Mouse (Mus musculus) C3H10T1/2 (cell line): ENCODE results near the gene Rps11. TPM values are rescaled to one million over a fixed set of nuclear protein-coding genes. Genes with fewer than 3 reads are reported as not detected.

Source experiments
- polyA plus RNA-seq, 2 experiments: library from polyadenylated mRNA; unstranded; fragments of >200 nt; fragmentation: generic; extraction: Trizol; gene quantifications; one replicate each; pipeline ENCODE4 v1.2.1; 2012; ENCODE audit warnings: missing spikeins in 2 of 2

Gene Rps11
- 1,000 to 10,000 TPM; 3,371 to 8,325 TPM for polyA plus RNA-seq

DNA sequence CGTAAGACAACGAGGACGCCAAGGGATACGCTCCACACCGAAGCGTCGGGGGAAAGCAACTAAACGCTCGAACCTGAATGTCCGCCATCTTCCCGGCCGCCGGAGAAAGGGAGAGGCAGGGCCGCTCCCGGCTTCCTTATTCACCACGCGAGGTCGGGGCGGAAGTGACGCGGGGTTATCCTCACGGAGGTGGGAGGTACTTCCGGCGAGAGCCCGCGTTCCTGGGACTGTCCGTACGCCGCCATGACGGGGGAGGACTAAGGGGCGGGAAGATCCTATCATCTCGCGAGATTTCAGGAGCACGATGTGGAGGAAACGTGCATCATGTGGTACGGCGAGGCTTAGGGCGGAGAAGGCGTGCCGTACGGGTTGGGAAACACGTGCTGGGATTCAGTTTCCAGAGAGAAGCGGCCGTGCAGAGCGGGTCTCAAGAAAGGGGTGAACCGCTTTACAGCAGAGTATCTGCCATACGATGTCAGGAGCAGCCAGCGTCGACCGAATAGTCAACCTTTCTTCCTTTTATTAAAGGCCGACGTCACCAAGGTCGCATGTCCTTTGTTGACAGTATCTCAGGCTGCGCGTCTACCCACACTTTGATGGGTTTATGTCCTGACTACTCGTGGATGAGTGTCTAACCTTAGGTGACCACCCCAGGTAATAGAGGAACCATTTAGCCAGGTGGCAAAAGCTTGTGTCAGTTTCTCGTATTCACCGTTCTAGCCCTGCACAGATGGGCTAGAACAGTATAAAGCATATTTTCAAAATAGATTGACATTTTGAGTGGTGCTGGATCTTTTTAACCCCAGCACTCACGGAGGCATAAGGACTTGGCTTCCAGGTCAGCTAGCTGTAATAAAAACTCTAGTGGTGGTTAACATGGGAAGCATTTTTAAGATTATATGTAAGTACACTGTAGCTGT lies at the start of gene Rps11:
Rps11 (minus strand) TSS at position 216 of the 920 bp plus-strand sequence.

DNA sequence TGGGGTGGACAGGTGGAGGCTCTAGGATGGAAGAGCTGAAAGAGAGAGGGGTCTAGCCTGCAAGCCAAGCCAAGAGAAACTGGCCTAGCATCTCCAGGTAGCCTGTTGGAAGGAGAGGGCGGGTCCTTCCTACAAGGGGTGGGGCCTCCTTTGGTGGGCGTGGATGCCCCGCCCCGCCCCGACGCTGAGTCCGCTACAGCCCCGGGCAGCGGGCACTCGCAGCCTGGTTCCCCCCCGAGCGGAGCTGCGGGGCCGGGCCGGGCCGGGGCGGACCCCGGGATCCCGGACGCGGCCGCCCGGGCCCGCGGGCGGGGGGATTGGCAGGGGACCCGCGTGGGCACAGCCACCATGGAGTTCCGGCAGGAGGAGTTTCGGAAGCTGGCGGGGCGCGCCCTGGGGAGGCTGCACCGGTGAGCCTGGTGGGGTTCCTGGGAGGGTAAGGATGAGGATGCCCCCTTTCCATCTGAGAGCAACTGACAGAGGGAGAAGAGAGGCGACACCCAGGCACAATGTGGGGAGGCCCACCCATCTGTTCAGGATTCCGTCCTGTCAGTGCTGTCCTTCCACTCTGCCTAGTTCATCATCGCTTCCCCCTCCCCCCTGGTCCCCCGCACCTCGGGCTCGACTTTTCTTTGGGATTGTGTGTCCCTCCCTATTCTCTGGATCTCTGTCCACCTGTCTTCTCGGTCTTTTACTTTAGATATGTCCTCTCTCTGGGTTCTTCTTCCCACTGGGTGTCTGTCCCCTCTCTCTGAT lies 39.7 kb upstream of the Rps11 start, which contains the start of gene Slc17a7:
Slc17a7 (plus strand) TSS at position 215 of the 756 bp plus-strand sequence.

DNA sequence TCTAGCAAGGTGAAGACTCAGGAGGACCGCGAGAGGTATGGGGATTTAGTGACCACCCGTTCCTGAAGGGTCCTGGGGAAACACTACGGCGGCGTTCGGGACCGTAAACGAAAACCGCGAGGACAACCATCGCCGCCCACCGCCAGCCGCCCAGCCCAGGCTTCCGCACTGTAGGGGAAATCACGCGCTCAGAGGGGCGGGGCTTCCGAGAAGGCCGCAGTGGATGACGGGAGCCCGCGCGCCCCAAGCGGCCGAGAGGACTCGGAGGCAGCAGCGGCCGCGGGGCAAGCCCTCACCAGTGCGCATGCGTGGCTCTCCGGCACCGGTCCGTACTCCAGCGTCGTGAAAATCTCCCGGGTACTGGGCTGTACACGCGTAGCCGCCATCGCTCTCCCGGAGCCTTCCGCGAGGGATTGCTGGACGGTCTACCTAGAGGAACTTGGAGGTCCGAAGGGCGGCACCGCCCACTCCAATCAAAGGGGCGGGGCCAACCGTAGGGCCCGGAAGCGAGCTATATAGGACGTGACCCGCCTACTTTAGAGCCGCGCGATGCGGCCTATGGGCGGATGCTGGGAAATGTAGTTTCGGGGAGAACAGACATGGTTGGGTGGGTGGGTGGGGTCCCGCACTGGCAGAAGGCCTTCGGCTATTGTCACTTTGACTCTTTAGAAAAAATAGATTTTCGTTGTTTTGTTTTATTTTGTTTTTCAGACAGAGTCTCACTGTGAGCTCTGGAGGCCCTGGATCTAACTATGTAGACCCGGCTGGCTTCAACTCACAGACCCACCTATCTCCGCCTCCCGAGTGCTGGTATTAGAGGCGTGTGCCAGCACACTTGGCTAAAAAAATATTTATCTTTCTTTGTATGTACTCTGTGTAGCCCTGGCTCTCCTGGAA lies 30.1 kb upstream of the Rps11 start, which contains the start of the genes Pih1d1 and Aldh16a1:
Pih1d1 (plus strand) TSS at position 208 of the 897 bp plus-strand sequence.
Aldh16a1 (minus strand) TSS at position 489 of the 897 bp plus-strand sequence.

DNA sequence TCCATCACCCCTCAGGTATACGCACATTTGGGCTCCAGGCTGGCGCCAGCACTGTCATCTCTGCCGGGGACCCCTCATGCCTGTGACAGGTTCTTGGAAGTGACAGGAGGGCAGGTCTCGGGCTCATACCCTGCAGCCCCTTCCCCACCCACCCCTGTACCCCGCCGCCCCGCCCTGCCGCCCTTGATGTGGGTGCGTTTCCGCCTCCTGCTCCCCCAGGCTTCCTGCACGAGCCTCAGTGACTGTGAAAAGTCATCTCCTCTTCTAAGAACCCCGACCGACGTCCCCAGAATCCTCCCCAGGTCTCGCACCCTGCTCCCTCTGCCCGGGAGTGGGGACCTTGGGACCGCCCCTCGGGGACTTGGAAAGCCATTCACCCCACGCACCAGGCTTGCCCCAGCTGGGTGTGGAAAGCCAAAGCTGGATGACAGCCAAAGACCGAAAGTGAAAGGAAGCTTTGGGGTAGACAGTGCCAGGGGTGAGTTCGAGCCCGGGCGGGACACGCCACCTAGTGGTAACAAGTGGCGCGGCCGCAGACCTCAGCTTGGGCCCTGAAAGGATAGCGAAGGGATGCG lies 11.8 kb upstream of the Rps11 start, which contains the start of the genes Gm45713 and Flt3l:
Gm45713 (minus strand) TSS at position 239 of the 575 bp plus-strand sequence.
Flt3l (minus strand) TSS at position 440 of the 575 bp plus-strand sequence.

DNA sequence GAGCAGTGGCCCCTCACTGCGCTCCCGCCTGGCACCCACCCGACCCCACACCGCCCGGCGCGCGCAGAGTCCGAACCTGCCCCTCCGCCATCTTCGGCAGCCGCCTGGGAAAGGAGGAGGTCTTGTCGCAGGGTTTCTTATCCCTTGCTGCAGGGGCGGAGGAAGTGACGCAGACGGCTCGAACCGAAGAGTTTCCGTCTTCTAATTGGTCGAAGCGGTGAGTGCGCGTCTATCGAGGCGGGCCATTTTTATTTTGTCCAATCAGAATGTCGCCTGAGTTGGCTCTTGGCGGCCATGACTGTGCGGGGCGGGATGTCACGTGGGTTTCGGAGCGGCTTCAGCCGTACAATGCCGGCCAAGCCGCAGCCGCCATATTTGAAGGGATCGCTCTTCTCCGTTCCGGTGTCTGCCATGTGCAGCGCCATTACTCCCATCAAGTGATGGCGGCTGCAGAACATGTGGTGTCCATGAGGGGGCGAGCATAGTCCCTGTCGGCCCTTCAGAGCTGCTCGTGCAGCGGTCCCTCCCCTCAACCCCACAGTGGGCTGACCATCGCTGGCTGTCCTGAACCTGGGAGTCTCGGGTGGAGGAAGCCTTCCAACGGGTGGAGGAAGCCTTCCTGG lies 4.5 kb upstream of the Rps11 start, which contains the start of gene Rpl13a:
Rpl13a (minus strand) TSS at position 138 of the 623 bp plus-strand sequence.

DNA sequence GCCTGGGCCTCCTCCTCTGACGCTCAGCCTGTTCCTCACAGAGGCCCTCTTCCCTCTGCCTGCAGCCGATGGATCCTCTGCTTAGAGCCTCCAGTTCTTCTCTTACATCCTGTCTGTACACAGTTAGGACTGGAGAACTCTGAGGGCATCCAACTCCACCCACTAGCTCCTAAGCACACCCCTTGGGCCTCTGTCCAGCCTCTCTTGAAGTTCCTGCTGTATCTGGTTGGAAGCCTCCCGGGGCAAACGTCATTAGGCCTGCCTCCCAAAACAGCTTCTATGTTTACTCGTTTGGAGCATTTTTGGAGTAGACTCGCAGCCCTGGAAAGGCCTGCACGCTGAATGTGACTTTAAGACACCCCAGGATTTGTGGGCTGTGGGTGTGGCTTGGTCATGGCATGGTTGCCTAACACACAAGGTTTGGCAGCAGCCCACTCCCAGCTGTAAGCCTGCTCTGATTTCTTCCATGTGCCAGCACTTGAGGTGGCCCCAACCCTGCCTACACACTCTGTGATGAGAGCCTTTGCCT lies 20.5 kb downstream of the Rps11 start, which contains the start of gene Fcgrt:
Fcgrt (minus strand) TSS at position 200 of the 529 bp plus-strand sequence.

DNA sequence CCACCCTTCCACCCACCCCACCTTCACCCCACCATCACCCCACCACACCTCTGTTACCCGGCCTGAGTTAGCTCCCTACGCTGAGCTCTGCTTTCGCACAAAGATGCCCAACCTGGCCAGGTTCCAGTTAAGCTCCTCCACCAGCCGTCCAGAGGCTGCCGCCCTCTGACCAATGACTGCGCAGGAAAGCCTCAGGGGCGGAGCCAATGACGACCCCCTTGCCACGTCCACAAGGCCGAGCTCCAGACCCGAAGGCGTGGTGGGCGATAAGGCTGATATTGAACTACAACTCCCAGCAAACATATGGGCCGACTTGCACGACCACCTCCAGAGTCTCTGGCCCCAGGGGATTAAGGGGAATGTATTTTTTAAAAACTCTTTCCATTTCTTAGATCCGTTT lies 32.2 kb downstream of the Rps11 start, which contains the start of gene Rcn3:
Rcn3 (minus strand) TSS at position 174 of the 400 bp plus-strand sequence.

Other genes with a start within 250 kb of the Rps11 start
- 10 to 100 TPM; 52.4 to 67.0 TPM for gene Med25, start 231.7 kb downstream of the Rps11 start, polyA plus RNA-seq
- 10 to 100 TPM; 12.7 to 23.2 TPM for gene Fuz, start 228.4 kb downstream of the Rps11 start, polyA plus RNA-seq
- 10 to 100 TPM; 68.5 to 88.3 TPM for gene Ap2a1, start 194.9 kb downstream of the Rps11 start, polyA plus RNA-seq
- under 1 TPM in 1 of 2 experiments, not detected in 1; 0.28 TPM for gene Tsks, start 181.2 kb downstream of the Rps11 start, polyA plus RNA-seq
- 10 to 100 TPM; 18.8 to 57.8 TPM for gene Cpt1c, start 149.6 kb downstream of the Rps11 start, polyA plus RNA-seq
- 100 to 1,000 TPM; 400 to 521 TPM for gene Prmt1, start 137.9 kb downstream of the Rps11 start, polyA plus RNA-seq
- 10 to 100 TPM; 48.6 to 59.4 TPM for gene Irf3, start 126.8 kb downstream of the Rps11 start, polyA plus RNA-seq
- 10 to 100 TPM in 1 of 2 experiments, 1 to 10 TPM in 1; 7.7 to 25.0 TPM for gene Bcl2l12, start 125.7 kb downstream of the Rps11 start, polyA plus RNA-seq
- gene Scaf1, start 108.1 kb downstream of the Rps11 start, polyA plus RNA-seq: 10 to 100 TPM; 40.4 to 82.2 TPM
- 100 to 1,000 TPM; 124 to 245 TPM for gene Rras, start 106.5 kb downstream of the Rps11 start, polyA plus RNA-seq
- gene Prr12, start 71.6 kb downstream of the Rps11 start, polyA plus RNA-seq: 10 to 100 TPM; 15.5 to 50.5 TPM
- gene Nosip, start 62.0 kb downstream of the Rps11 start, polyA plus RNA-seq: 10 to 100 TPM; 70.7 to 93.8 TPM
- gene Prrg2, start 61.8 kb downstream of the Rps11 start, polyA plus RNA-seq: 10 to 100 TPM; 15.9 to 50.5 TPM
- gene Rcn3, start 32.2 kb downstream of the Rps11 start, polyA plus RNA-seq: 100 to 1,000 TPM in 1 of 2 experiments, 10 to 100 TPM in 1; 38.2 to 683 TPM
- 100 to 1,000 TPM in 1 of 2 experiments, 10 to 100 TPM in 1; 35.9 to 373 TPM for gene Fcgrt, start 20.6 kb downstream of the Rps11 start, polyA plus RNA-seq
- gene Rpl13a, start 4.3 kb upstream of the Rps11 start, polyA plus RNA-seq: over 10,000 TPM in 1 of 2 experiments, 1,000 to 10,000 TPM in 1; 5,910 to 13,875 TPM
- 1 to 10 TPM; 2.2 to 3.0 TPM for gene Gm45713, start 11.8 kb upstream of the Rps11 start, polyA plus RNA-seq
- 10 to 100 TPM in 1 of 2 experiments, 1 to 10 TPM in 1; 2.1 to 23.0 TPM for gene Flt3l, start 12.0 kb upstream of the Rps11 start, polyA plus RNA-seq
- 100 to 1,000 TPM; 244 to 448 TPM for gene Pih1d1, start 29.9 kb upstream of the Rps11 start, polyA plus RNA-seq
- 100 to 1,000 TPM in 1 of 2 experiments, 10 to 100 TPM in 1; 58.8 to 137 TPM for gene Aldh16a1, start 30.1 kb upstream of the Rps11 start, polyA plus RNA-seq
- gene Slc17a7, start 39.5 kb upstream of the Rps11 start, polyA plus RNA-seq: under 1 TPM; 0.04 to 0.18 TPM
- gene Gfy, start 55.1 kb upstream of the Rps11 start, polyA plus RNA-seq: under 1 TPM; 0.04 to 0.48 TPM
- gene Pth2, start 56.6 kb upstream of the Rps11 start, polyA plus RNA-seq: not detected
- 1 to 10 TPM in 1 of 2 experiments, under 1 TPM in 1; 0.71 to 4.3 TPM for gene Ccdc155, start 80.5 kb upstream of the Rps11 start, polyA plus RNA-seq
- under 1 TPM in 1 of 2 experiments, not detected in 1; 0.15 TPM for gene Dkkl1, start 87.7 kb upstream of the Rps11 start, polyA plus RNA-seq
- gene Tead2, start 91.3 kb upstream of the Rps11 start, polyA plus RNA-seq: 100 to 1,000 TPM in 1 of 2 experiments, 10 to 100 TPM in 1; 60.5 to 105 TPM
- under 1 TPM; 0.11 to 0.28 TPM for gene Cd37, start 114.7 kb upstream of the Rps11 start, polyA plus RNA-seq
- not detected for gene Slc6a16, start 116.6 kb upstream of the Rps11 start, polyA plus RNA-seq
- gene Slc6a21, start 153.1 kb upstream of the Rps11 start, polyA plus RNA-seq: not detected
- gene Trpm4, start 209.3 kb upstream of the Rps11 start, polyA plus RNA-seq: 10 to 100 TPM; 23.4 to 26.2 TPM
- gene Hrc, start 210.9 kb upstream of the Rps11 start, polyA plus RNA-seq: under 1 TPM; 0.02 to 0.06 TPM
- gene Ppfia3, start 242.6 kb upstream of the Rps11 start, polyA plus RNA-seq: 1 to 10 TPM; 1.1 to 2.1 TPM
- gene Lin7b, start 246.1 kb upstream of the Rps11 start, polyA plus RNA-seq: 1 to 10 TPM in 1 of 2 experiments, under 1 TPM in 1; 0.23 to 1.8 TPM